Mouse (Mus musculus) MEL (cell line): ENCODE measurements at regions not wholly inside any gene's neighbourhood (a gene's known extent, or its start where the extent isn't known, plus 50 kb on each side); places are given as distances from the start of the nearest gene placed in this dataset.

ENCODE experiments used
- CTCF ChIP-seq, 3 experiments: IDR thresholded peaks in 2 of 3; conservative IDR thresholded peaks in 1 of 3; 2 replicates each; pipeline ENCODE4 v1.5.1; 2011 to 2012; ENCODE audit warnings: low read length in 3 of 3, low read depth in 2 of 3, mild to moderate bottlenecking in 2 of 3, improper control_type of control experiment in 1 of 3, inconsistent platforms in 1 of 3, mixed read lengths in 1 of 3, moderate library complexity in 1 of 3; ENCODE audit not compliant: control insufficient read depth in 1 of 3, insufficient read depth in 1 of 3, poor library complexity in 1 of 3, severe bottlenecking in 1 of 3
- EP300 ChIP-seq, 2 experiments: IDR thresholded peaks; 2 replicates each; pipeline ENCODE4 v1.6.1; 2011; ENCODE audit warnings: improper control_type of control experiment in 2 of 2, low read length in 2 of 2, low read depth in 1 of 2, mild to moderate bottlenecking in 1 of 2
- HCFC1 ChIP-seq: IDR thresholded peaks from 2 replicates; pipeline ENCODE4 v1.6.1; 2012; ENCODE audit warnings: low read depth, mild to moderate bottlenecking, inconsistent platforms, low read length, improper control_type of control experiment, moderate library complexity
- POLR2AphosphoS5 ChIP-seq: IDR thresholded peaks from 2 replicates; pipeline ENCODE4 v1.6.1; 2012; ENCODE audit warnings: low read depth, borderline replicate concordance, mild to moderate bottlenecking, inconsistent platforms, low read length, moderate library complexity, mixed read lengths
- RCOR1 ChIP-seq: IDR thresholded peaks from 2 replicates; pipeline ENCODE4 v1.6.1; 2012; ENCODE audit warnings: low read depth, mild to moderate bottlenecking, inconsistent platforms, low read length, improper control_type of control experiment
- SMC3 ChIP-seq: IDR thresholded peaks from 2 replicates; pipeline ENCODE4 v1.6.1; 2011; ENCODE audit warnings: low read depth, low read length, improper control_type of control experiment
- USF2 ChIP-seq, 2 experiments: IDR thresholded peaks; 2 replicates each; pipeline ENCODE4 v1.6.1; 2011 to 2012; ENCODE audit warnings: improper control_type of control experiment in 2 of 2, low read length in 2 of 2, borderline replicate concordance in 1 of 2, inconsistent platforms in 1 of 2, low read depth in 1 of 2, mild to moderate bottlenecking in 1 of 2; ENCODE audit not compliant: insufficient read depth in 1 of 2
- ZC3H11A ChIP-seq: IDR thresholded peaks from 2 replicates; pipeline ENCODE4 v1.6.1; 2012; ENCODE audit warnings: low read depth, mild to moderate bottlenecking, inconsistent platforms, low read length, improper control_type of control experiment

- TF ChIP-seq CTCF (IDR thresholded peaks at IDR 0.05 in 2 of 3, conservative IDR thresholded peaks at IDR 0.05 in 1 of 3; ENCODE audit: control insufficient read depth in 1 of 3, insufficient read depth in 1 of 3, low read depth in 2 of 3, low read length in 3 of 3, poor library complexity in 1 of 3, severe bottlenecking in 1 of 3) (no peak), POLR2AphosphoS5 (no peak), SMC3 (no peak), RCOR1 (no peak), USF2 (IDR thresholded peaks at IDR 0.05; ENCODE audit: borderline replicate concordance in 1 of 2, insufficient read depth in 1 of 2, low read depth in 1 of 2, low read length in 2 of 2) (no peak), HCFC1 (no peak), EP300 (IDR thresholded peaks at IDR 0.05; ENCODE audit: low read depth in 1 of 2, low read length in 2 of 2) (no peak), ZC3H11A (no peak)
These were observed 71.4 kb upstream of the Eif4g2 start for GRCm38 (mm10) chr7:111154217-111154616.
